Mouse (Mus musculus) cortical plate, adult 2 months (tissue): ENCODE measurements around the gene Mgat4b. TPM values are rescaled to one million over a fixed set of nuclear protein-coding genes. Genes with fewer than 3 reads are reported as not detected.

Source experiments
- H3K27ac ChIP-seq: fragments of 200-500 bp; 2 replicates; pipeline ENCODE4 v1.5.1; 2012; ENCODE audit warnings: low read length, control low read depth, inconsistent platforms; ENCODE audit not compliant: insufficient read depth
- H3K4me1 ChIP-seq: fragments of 200-500 bp; 2 replicates; pipeline ENCODE4 v1.6.1; 2011; ENCODE audit warnings: low read length; ENCODE audit not compliant: control insufficient read depth, insufficient read depth
- H3K4me3 ChIP-seq: fragments of 200-500 bp; 2 replicates; pipeline ENCODE4 v1.5.1; 2011; ENCODE audit warnings: mild to moderate bottlenecking, low read length, control low read depth; ENCODE audit not compliant: insufficient read depth
- CTCF ChIP-seq: fragments of 200-500 bp; IDR thresholded peaks from 2 replicates; pipeline ENCODE4 v1.5.1; 2011; ENCODE audit warnings: mild to moderate bottlenecking, control low read depth, low read length; ENCODE audit not compliant: insufficient read depth; ENCODE audit errors: extremely low read depth
- POLR2A ChIP-seq: fragments of 200-500 bp; IDR thresholded peaks from 2 replicates; pipeline ENCODE4 v1.6.1; 2011; ENCODE audit warnings: mild to moderate bottlenecking, low read length, control low read depth; ENCODE audit not compliant: insufficient read depth; ENCODE audit errors: extremely low read depth
- polyA plus RNA-seq: library from polyadenylated mRNA; depleted of rRNA; stranded (reverse); fragments of >200 nt; gene quantifications from 2 replicates; pipeline ENCODE4 v1.2.3, GENCODE M21; 2012

Gene Mgat4b
- polyA plus RNA-seq, 1 experiment: 56.6 TPM

DNA sequence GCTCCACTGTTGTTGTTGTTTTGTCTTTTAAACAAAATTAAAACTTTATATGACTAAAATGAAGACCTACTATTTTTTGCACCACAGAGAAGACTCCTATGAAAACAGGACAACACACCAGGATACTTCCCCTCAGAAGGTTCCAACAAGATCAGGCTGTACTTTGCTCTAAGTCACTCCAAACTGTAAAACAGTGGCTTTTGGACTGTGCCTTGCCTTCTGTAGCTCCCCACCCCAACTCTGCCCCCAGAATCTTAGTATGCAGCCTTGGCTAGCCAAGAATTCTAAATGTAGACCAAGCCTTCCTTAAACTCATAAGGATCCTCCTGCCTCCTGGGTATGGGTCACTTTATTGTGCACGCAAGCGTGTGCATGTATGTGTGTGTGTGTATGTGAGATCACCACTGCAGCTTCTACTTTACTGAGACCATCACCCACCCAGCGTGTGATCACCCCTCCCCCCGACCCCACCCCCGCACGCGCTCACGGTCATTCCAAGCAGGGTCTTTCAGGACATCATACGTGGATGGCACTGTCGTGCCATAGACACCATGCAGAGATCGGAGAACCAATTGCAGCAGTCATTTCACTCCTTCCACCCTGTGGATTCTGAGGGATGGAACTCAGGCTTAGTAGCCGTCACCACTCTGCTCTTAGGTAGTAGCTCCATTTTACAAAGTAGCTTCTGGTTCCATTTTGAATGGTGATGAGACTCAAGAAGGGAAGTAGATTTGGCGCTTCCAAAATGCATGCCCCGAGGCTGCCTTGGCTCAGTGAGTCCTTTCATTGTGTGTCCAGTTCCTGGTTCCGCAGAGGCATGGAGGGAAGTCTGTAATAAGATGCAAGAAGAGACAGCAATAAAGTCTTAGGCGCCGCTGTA is 13.3 kb downstream of the Mgat4b start:
- TF ChIP-seq POLR2A (no peak), CTCF (no peak)
- Histone ChIP-seq H3K27ac (no peak overlapping the region), H3K4me1 (peaks cover 8% of the 10 kb centered on the region; the same call in 1 of the 2 replicates), H3K4me3 (peak overlapping the region; percentile 98)

DNA sequence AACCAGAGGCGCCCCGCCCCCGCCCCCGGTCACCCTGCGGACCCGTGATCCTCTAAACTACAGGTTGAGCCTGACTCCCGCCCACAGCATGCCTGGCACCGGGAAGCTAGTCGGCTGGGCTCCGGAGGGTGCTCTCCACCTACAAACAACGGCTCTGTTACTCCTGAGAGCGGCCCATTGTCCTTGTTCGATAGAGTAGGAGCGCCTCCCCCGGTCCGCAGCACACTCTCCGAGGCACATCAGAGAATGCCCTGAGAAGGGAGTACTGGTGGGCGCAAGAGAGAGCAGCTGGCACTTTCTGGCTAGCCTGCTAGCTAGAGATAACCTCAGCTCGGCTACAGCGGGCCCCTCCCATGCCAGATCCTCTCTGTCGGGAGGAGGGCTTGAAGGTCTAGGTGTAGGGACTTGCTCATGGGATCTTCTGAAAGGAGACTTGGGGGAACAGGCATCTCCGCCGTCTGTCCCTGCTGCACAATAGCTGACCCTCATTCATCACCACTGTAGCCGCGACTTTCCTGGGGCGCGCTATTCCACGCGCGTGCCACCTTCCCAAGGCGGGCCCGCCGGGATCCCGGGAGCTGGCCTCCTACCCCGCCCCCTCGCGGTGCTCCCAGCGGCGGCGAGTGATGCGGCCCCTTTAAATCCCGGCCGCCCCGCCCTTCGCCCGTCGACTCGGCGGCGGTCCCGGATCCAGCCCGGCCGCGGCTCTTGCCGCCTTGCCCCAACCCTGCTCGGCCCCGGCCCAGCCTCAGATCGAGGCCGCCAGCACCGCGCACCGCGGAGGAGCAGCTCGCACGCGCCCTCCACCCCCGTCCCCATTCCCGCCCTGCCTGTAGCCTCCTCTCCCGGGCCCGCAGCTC is 14.2 kb downstream of the Mgat4b start:
- Histone ChIP-seq H3K4me3 (peak overlapping the region; percentile 98), H3K4me1 (peaks cover 8% of the 10 kb centered on the region; the same call in 1 of the 2 replicates), H3K27ac (0 out of 2 replicates have a peak overlapping the region, but pooled peaks have one; percentile 2)
- 0 out of 2 replicates have a peak, but pooled peaks have one; percentile 7 for TF ChIP-seq POLR2A
- TF ChIP-seq CTCF: no peak

DNA sequence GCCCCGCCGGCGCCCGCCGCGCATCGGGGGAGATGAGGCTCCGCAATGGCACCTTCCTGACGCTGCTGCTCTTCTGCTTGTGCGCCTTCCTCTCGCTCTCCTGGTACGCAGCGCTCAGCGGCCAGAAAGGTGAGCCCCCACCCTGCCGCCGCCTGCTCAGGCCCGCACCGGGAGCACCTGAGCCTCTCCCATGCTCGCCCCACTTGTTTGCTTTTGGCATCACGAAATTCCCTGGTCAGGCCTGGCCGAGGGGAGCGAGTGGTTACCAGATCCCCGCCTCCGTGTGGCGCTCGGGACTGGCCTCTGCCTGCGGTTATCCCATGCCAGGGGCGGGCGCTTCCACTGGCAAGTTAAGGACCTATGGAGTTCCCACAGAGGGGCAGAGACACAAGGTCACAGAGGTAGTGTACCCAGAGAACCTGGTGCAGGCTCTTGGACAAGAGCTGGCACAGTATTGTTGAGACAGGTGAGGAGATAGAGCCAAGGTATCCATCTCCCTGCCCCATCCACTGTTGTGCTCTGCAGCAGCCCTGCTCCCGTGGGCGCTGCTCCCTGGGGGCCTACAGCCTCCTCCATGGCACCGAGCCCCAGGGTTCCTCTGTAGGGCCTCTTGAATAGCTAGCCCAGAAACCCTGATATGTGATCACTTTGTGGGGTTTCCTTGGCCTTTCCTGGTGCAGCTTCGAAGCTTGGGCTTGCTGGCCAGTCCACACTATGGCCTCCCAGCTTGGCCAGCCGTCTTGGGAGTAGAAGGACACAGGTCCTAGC is 15.1 kb downstream of the Mgat4b start:
- Histone ChIP-seq H3K4me1 (peaks cover 8% of the 10 kb centered on the region; the same call in 1 of the 2 replicates), H3K4me3 (peak overlapping the region; percentile 98), H3K27ac (peak overlapping the region; percentile 73; the same call in 1 of the 2 replicates)
- TF ChIP-seq CTCF (no peak), POLR2A (no peak)

DNA sequence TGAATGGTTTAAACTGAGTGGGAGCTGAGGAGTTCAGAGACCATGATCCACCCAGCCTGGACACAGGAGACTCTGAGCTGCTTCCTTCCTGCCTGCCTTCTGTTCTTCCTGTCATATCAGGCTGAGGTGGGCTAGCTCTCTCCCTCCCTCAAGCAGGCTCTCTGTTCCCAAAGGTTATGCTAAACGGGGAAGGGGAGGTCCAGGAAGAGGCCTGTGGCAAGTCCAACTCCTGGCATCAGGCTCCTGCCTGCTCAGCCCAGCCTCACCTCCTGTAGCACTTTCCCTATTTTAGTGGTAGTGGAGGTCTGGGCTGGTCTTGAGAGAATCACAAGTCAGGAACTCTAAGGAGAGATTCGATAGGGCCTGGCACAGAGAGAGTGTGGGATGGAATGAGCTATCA is 15.7 kb downstream of the Mgat4b start:
- H3K27ac ChIP-seq: no peak overlapping the region
- H3K4me3 ChIP-seq: peak overlapping the region; percentile 98
- TF ChIP-seq POLR2A: no peak
- no peak for TF ChIP-seq CTCF
- H3K4me1 ChIP-seq: peaks cover 8% of the 10 kb centered on the region; the same call in 1 of the 2 replicates

DNA sequence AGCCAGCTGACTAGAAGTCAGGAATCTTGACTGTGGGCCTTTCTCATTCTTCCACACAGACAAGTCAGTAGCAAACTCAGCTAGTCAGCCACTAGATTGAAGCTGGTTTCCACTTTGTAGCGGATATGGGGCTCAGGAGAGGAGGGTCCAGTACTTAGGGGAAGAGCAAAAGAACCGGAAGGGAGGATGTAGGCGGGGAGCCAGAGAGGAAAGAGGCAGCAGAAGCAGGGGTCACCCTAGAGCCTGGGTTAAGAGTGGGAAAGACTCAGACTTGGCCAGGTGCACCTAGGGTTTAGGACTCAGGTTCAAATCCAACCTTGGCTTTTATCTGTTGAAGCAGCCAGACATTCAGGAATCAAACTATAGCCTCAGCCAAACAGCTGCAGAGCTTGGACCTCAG is 16.5 kb downstream of the Mgat4b start:
- no peak overlapping the region for H3K27ac ChIP-seq
- no peak for TF ChIP-seq CTCF
- TF ChIP-seq POLR2A: no peak
- peaks cover 8% of the 10 kb centered on the region; the same call in 1 of the 2 replicates for H3K4me1 ChIP-seq
- H3K4me3 ChIP-seq: peak overlapping the region; percentile 98; the same call in 1 of the 2 replicates

DNA sequence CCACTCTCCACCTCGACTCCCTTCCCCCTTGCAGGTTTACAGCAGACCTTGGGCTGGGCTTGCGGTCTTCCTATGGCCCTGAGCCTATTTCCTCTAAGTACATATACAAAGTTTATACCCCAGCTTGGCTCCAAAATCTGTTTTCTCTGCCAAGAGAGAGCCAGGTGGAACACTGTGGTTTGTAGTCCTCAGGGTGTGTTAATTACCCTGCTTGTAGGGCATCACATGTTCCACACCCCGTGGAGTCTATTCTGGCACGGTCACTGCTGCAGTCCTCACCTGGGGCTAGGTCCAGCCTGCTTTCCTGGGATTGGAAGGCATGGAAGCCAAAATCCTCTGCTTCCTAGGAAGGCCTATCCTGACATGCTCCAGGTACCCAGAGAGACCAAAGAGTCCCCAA is 17.0 kb downstream of the Mgat4b start:
- TF ChIP-seq CTCF (no peak), POLR2A (no peak)
- Histone ChIP-seq H3K4me1 (peaks cover 8% of the 10 kb centered on the region; the same call in 1 of the 2 replicates), H3K4me3 (no peak overlapping the region), H3K27ac (no peak overlapping the region)

DNA sequence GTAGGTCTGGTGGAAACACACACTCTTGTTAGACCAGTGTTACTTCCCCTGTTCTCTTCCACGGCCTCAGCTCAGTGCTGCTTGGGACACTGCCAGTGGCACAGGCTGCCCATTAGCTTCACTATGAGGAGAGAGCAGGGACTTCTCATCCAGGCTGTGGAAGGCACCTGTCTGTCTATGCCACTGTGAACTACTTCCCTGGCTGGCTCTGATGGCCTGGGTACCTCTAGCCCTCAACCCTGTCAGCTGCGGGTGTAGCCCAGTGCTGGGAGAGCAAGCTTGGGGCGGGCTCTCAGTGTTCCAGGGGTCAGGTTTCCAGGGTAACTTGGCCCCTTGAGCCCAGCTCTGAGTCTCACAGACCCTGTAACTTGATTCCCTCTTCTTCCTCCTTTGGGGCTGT is 18.1 kb downstream of the Mgat4b start:
- Histone ChIP-seq H3K4me3 (no peak overlapping the region), H3K27ac (no peak overlapping the region), H3K4me1 (peaks cover 7% of the 10 kb centered on the region; the same call in 1 of the 2 replicates)
- TF ChIP-seq POLR2A: no peak
- no peak for TF ChIP-seq CTCF

DNA sequence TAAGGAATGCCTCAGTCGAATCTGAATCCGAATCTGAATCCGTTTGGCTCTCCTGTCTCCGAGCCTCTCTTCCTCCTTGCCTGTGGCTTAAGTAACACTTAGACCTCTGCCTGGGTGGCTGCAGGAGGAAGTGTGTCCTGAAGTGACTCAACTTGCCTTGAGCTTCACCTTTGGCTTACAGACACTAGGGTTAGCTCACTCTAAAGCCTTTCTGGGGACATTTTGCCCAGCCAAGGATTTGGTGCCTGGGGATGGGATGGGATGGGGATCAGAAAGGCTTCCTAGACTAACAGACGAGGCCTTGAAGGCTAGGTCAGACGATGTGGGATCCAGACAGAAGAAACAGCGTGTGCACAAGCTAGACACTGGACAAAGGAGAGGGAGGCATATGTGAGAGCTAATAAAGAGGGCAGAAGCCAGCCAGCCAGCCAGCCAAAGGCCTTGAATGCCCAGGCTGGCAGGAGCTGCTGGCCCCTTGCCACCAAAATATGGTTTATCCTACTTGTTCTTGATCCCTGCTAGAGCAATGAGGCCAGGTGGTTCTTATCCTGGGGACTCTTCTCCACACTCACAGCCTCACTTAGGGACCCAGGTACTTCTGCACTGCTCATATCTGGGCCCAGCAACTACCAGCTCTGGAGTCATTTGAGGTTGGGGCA is 18.7 kb downstream of the Mgat4b start:
- Histone ChIP-seq H3K4me1 (peaks cover 3% of the 10 kb centered on the region; the same call in 1 of the 2 replicates), H3K4me3 (no peak overlapping the region), H3K27ac (no peak overlapping the region)
- no peak for TF ChIP-seq POLR2A
- no peak for TF ChIP-seq CTCF
